Mouse (Mus musculus) cerebellum, adult 11 months (tissue): ENCODE results near the gene Ptp4a2.
A peak's percentile ranks its signal among the peaks of the same experiment; 100 is the strongest.
"Not testable (repeated sequence)": the region's sequence is repeated elsewhere in the genome, so short reads cannot be mapped to it uniquely, and the experiment has no call there.

Experiments used
- DNase-seq: peaks from one replicate; pipeline ENCODE4 v3.0.0; 2022

Ptp4a2 gene

GRCm38 (mm10) chr4:129853996-129854395 is 43.0 kb downstream of the Ptp4a2 start:
- DNase-seq: no peak

GRCm38 (mm10) chr4:129854615-129855014 is 43.6 kb downstream of the Ptp4a2 start:
- DNase-seq: no peak

GRCm38 (mm10) chr4:129855051-129855970 is 44.3 kb downstream of the Ptp4a2 start:
- DNase-seq: no peak

GRCm38 (mm10) chr4:129860456-129860855 is 49.4 kb downstream of the Ptp4a2 start:
- no peak for DNase-seq

- no peak for DNase-seq
Measured at GRCm38 (mm10) chr4:129861400-129861799, 50.4 kb downstream of the Ptp4a2 start.

GRCm38 (mm10) chr4:129862357-129862756 is 51.3 kb downstream of the Ptp4a2 start:
- no peak for DNase-seq

GRCm38 (mm10) chr4:129866171-129866570 is 55.2 kb downstream of the Ptp4a2 start:
- DNase-seq: not testable (repeated sequence)

GRCm38 (mm10) chr4:129868211-129868610 is 57.2 kb downstream of the Ptp4a2 start:
- no peak for DNase-seq

- DNase-seq: no peak
Measured at GRCm38 (mm10) chr4:129870483-129870882, 59.5 kb downstream of the Ptp4a2 start.

- no peak for DNase-seq
Measured at GRCm38 (mm10) chr4:129872376-129872922, 61.4 kb downstream of the Ptp4a2 start.

- no peak for DNase-seq
Measured at GRCm38 (mm10) chr4:129874805-129875204, 63.8 kb downstream of the Ptp4a2 start.

- no peak for DNase-seq
Measured at GRCm38 (mm10) chr4:129875406-129875805, 64.4 kb downstream of the Ptp4a2 start.

GRCm38 (mm10) chr4:129876831-129877764 is 66.1 kb downstream of the Ptp4a2 start:
- peak; percentile 40 for DNase-seq

GRCm38 (mm10) chr4:129877967-129878655 is 67.1 kb downstream of the Ptp4a2 start:
- DNase-seq: no peak

- no peak for DNase-seq
Measured at GRCm38 (mm10) chr4:129878656-129879145, 67.7 kb downstream of the Ptp4a2 start.

- no peak for DNase-seq
Measured at GRCm38 (mm10) chr4:129879206-129879780, 68.3 kb downstream of the Ptp4a2 start.

GRCm38 (mm10) chr4:129880615-129881014 is 69.6 kb downstream of the Ptp4a2 start:
- no peak for DNase-seq

GRCm38 (mm10) chr4:129881661-129882060 is 70.6 kb downstream of the Ptp4a2 start:
- no peak for DNase-seq

GRCm38 (mm10) chr4:129882555-129883293 is 71.7 kb downstream of the Ptp4a2 start:
- no peak for DNase-seq

- DNase-seq: no peak
Measured at GRCm38 (mm10) chr4:129884041-129884930, 73.3 kb downstream of the Ptp4a2 start.
